Mouse (Mus musculus) limb, embryonic 13.5 days (tissue): ENCODE measurements around the gene Gm13285. TPM values are rescaled to one million over a fixed set of nuclear protein-coding genes. Genes with fewer than 3 reads are reported as not detected.

Source experiments
- polyA plus RNA-seq: library from polyadenylated mRNA; unstranded; fragments of >200 nt; fragmentation: Nextera tagmentation; extraction: Ambion mirVana; gene quantifications from 2 replicates; pipeline ENCODE4 v1.2.1, GENCODE M21; 2015

The Gm13285 gene
- polyA plus RNA-seq, 1 experiment from 2014 or later, result 0.76 TPM

Other genes starting within 250 kb of the Gm13285 start
- not detected in 2 replicates for gene Ifna15, start 241.4 kb upstream of the Gm13285 start, polyA plus RNA-seq
- gene Ifna14, start 227.9 kb upstream of the Gm13285 start, polyA plus RNA-seq, result not detected in 2 replicates
- gene Ifna9, start 207.3 kb upstream of the Gm13285 start, polyA plus RNA-seq, result not detected in 2 replicates
- not detected in 2 replicates for gene Ifna12, start 196.3 kb upstream of the Gm13285 start, polyA plus RNA-seq
- not detected in 2 replicates for gene C87499, start 165.3 kb upstream of the Gm13285 start, polyA plus RNA-seq
- gene Ifna13, start 155.2 kb upstream of the Gm13285 start, polyA plus RNA-seq, result not detected in 2 replicates
- gene Ifna16, start 122.7 kb upstream of the Gm13285 start, polyA plus RNA-seq, result not detected in 2 replicates
- not detected in 2 replicates for gene Ifna2, start 115.8 kb upstream of the Gm13285 start, polyA plus RNA-seq
- not detected in 2 replicates for gene Ifnab, start 108.3 kb upstream of the Gm13285 start, polyA plus RNA-seq
- gene Gm26566, start 77.9 kb upstream of the Gm13285 start, polyA plus RNA-seq, result 1.0 and 1.1 TPM in 2 replicates
- gene Klhl9, start 77.2 kb upstream of the Gm13285 start, polyA plus RNA-seq, result 123 and 130 TPM in 2 replicates
- gene Gm13271, start 44.8 kb upstream of the Gm13285 start, polyA plus RNA-seq, result not detected in 2 replicates
- 0.34 and 0.45 TPM in 2 replicates for gene Gm13283, start 39.5 kb upstream of the Gm13285 start, polyA plus RNA-seq
- gene Gm13290, start 25.8 kb upstream of the Gm13285 start, polyA plus RNA-seq, result 0.46 and 0.59 TPM in 2 replicates
- gene Gm13289, start 22.7 kb upstream of the Gm13285 start, polyA plus RNA-seq, result not detected in 2 replicates
- not detected in 2 replicates for gene Gm13272, start 19.8 kb upstream of the Gm13285 start, polyA plus RNA-seq
- gene Ifnz, start 17.5 kb upstream of the Gm13285 start, polyA plus RNA-seq, result 0.27 and 0.41 TPM in 2 replicates
- gene Gm13276, start 14.0 kb upstream of the Gm13285 start, polyA plus RNA-seq, result not detected in 2 replicates
- not detected in 2 replicates for gene Gm13277, start 11.0 kb upstream of the Gm13285 start, polyA plus RNA-seq
- gene Gm13278, start 8.1 kb upstream of the Gm13285 start, polyA plus RNA-seq, result not detected in 2 replicates
- not detected in 2 replicates for gene Gm13275, start 5.2 kb upstream of the Gm13285 start, polyA plus RNA-seq
- not detected in 2 replicates for gene Gm13279, start 2.3 kb upstream of the Gm13285 start, polyA plus RNA-seq
- gene Gm13287, start 3.6 kb downstream of the Gm13285 start, polyA plus RNA-seq, result not detected in 2 replicates
- not detected in 2 replicates for gene Gm13288, start 5.9 kb downstream of the Gm13285 start, polyA plus RNA-seq
- not detected in 2 replicates for gene Ifna7, start 16.6 kb downstream of the Gm13285 start, polyA plus RNA-seq
- not detected in 2 replicates for gene Ifna11, start 20.3 kb downstream of the Gm13285 start, polyA plus RNA-seq
- not detected in 2 replicates for gene Ifna6, start 27.8 kb downstream of the Gm13285 start, polyA plus RNA-seq
- not detected in 2 replicates for gene Ifna5, start 35.9 kb downstream of the Gm13285 start, polyA plus RNA-seq
- gene Ifna4, start 42.2 kb downstream of the Gm13285 start, polyA plus RNA-seq, result not detected in 2 replicates
- gene Ifna1, start 50.4 kb downstream of the Gm13285 start, polyA plus RNA-seq, result not detected in 2 replicates
- not detected in 2 replicates for gene Ifne, start 80.5 kb downstream of the Gm13285 start, polyA plus RNA-seq